Mouse (Mus musculus) kidney, postnatal 4 days (tissue): Measurements from ENCODE around the gene Tmem184b.
A peak's percentile ranks its signal among the peaks of the same experiment; 100 is the strongest.

Experiments used
- DNase-seq, 2 experiments: peaks; one replicate each; pipeline ENCODE4 v3.0.0; 2021; ENCODE audit warnings: mixed read lengths in 2 of 2

The Tmem184b gene

GRCm38 (mm10) chr15:79395281-79395680, 8.1 kb downstream of the Tmem184b start:
- DNase-seq = no peak

GRCm38 (mm10) chr15:79394842-79395241, 8.5 kb downstream of the Tmem184b start:
- peak in 1 of 2 experiments; percentile 56 for DNase-seq

- no peak for DNase-seq
These were observed 10.3 kb downstream of the Tmem184b start for GRCm38 (mm10) chr15:79393101-79393500.

GRCm38 (mm10) chr15:79392527-79392926, 10.8 kb downstream of the Tmem184b start:
- no peak for DNase-seq

GRCm38 (mm10) chr15:79391447-79392093, 11.8 kb downstream of the Tmem184b start:
- DNase-seq = peak; percentile 74 to 83

GRCm38 (mm10) chr15:79390434-79390833, 12.9 kb downstream of the Tmem184b start:
- no peak for DNase-seq

GRCm38 (mm10) chr15:79388171-79388570, 15.2 kb downstream of the Tmem184b start:
- DNase-seq = no peak

GRCm38 (mm10) chr15:79387611-79388010, 15.8 kb downstream of the Tmem184b start:
- no peak for DNase-seq

- DNase-seq = no peak
These were observed 16.3 kb downstream of the Tmem184b start for GRCm38 (mm10) chr15:79387081-79387480.

- no peak for DNase-seq
These were observed 21.7 kb downstream of the Tmem184b start for GRCm38 (mm10) chr15:79381644-79382043.

GRCm38 (mm10) chr15:79380468-79381444, 22.6 kb downstream of the Tmem184b start:
- peak; percentile 89 for DNase-seq

- no peak for DNase-seq
These were observed 23.7 kb downstream of the Tmem184b start for GRCm38 (mm10) chr15:79379658-79380057.

GRCm38 (mm10) chr15:79378608-79379007, 24.8 kb downstream of the Tmem184b start:
- DNase-seq = no peak

GRCm38 (mm10) chr15:79377681-79378080, 25.7 kb downstream of the Tmem184b start:
- DNase-seq = peak; percentile 38 to 63

- DNase-seq = no peak
These were observed 28.6 kb downstream of the Tmem184b start for GRCm38 (mm10) chr15:79374760-79375159.

GRCm38 (mm10) chr15:79370281-79370843, 33.0 kb downstream of the Tmem184b start:
- DNase-seq = peak in 1 of 2 experiments; percentile 39

GRCm38 (mm10) chr15:79369452-79370280, 33.7 kb downstream of the Tmem184b start:
- DNase-seq = no peak

GRCm38 (mm10) chr15:79368861-79369440, 34.4 kb downstream of the Tmem184b start:
- no peak for DNase-seq

GRCm38 (mm10) chr15:79368313-79368811, 35.0 kb downstream of the Tmem184b start:
- DNase-seq = peak; percentile 53 to 72

- DNase-seq = no peak
These were observed 37.0 kb downstream of the Tmem184b start for GRCm38 (mm10) chr15:79366402-79366801.

- DNase-seq = no peak
These were observed 38.3 kb downstream of the Tmem184b start for GRCm38 (mm10) chr15:79365068-79365467.

- no peak for DNase-seq
These were observed 39.2 kb downstream of the Tmem184b start for GRCm38 (mm10) chr15:79364120-79364519.
